Mouse (Mus musculus) neural tube, embryonic 12.5 days (tissue): Measurements from ENCODE around the gene Myg1. TPM values are rescaled to one million over a fixed set of nuclear protein-coding genes. Genes with fewer than 3 reads are reported as not detected.

Experiments
- ATAC-seq: fragments of 200-750 bp; cut with Nextera tagmentation; 2 replicates; pipeline ENCODE4 v1.8.0; 2017; ENCODE audit warnings: low read depth, mild to moderate bottlenecking, moderate TSS enrichment, moderate library complexity; ENCODE audit not compliant: low FRiP score
- H3K27ac ChIP-seq: fragments of 300-500 bp; sonication (generic); 2 replicates; pipeline ENCODE4 v1.5.1; 2016
- H3K27me3 ChIP-seq: fragments of 300-500 bp; sonication (generic); replicated peaks from 2 replicates; pipeline ENCODE4 v1.6.1; 2016; ENCODE audit warnings: mild to moderate bottlenecking
- H3K36me3 ChIP-seq: fragments of 300-500 bp; sonication (generic); 2 replicates; pipeline ENCODE4 v1.6.1; 2016; ENCODE audit warnings: mild to moderate bottlenecking
- H3K4me1 ChIP-seq: fragments of 300-500 bp; sonication (generic); 2 replicates; pipeline ENCODE4 v1.6.1; 2016
- H3K4me2 ChIP-seq: fragments of 300-500 bp; sonication (generic); replicated peaks from 2 replicates; pipeline ENCODE4 v1.6.1; 2016; ENCODE audit warnings: mild to moderate bottlenecking
- H3K4me3 ChIP-seq: fragments of 300-500 bp; sonication (generic); 2 replicates; pipeline ENCODE4 v1.5.1; 2016
- H3K9ac ChIP-seq: fragments of 300-500 bp; sonication (generic); 2 replicates; pipeline ENCODE4 v1.6.1; 2016; ENCODE audit warnings: mild to moderate bottlenecking
- H3K9me3 ChIP-seq: fragments of 300-500 bp; sonication (generic); 2 replicates; pipeline ENCODE4 v1.6.1; 2016; ENCODE audit warnings: mild to moderate bottlenecking
- WGBS: fragments of 180-500 bp; shearing (Covaris S2); methylation state at CpG from one replicate; pipeline ENCODE4 v1.1.7; 2016; 5-methylcytosine and 5-hydroxymethylcytosine counted together
- polyA plus RNA-seq: library from polyadenylated mRNA; unstranded; fragments of >200 nt; fragmentation: Nextera tagmentation; extraction: Ambion mirVana; gene quantifications from 2 replicates; pipeline ENCODE4 v1.2.1, GENCODE M21; 2016

Gene Myg1
- polyA plus RNA-seq: 90.4 and 94.9 TPM in 2 replicates

DNA sequence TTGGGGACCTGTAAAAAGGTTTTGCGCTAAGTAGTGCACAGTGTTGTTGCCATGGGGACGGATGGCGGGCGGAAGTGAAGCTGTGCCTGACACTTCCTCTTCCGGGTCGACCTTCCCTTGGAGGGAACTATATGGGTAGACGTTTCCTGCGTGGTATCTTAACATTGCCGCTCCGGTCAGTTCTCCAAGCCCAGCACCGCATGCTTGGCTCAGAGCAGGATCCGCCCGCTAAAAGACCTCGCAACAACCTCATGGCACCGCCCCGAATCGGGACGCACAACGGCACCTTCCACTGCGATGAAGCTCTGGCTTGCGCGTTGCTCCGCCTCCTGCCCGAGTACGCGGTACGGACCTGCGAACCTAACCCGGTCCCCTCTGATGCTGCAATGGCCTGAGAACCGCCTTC, at the start of gene Myg1:
Myg1 (plus strand) TSS at position 100 of the 406 bp plus-strand sequence.
- ATAC-seq: peak; percentile 96
- H3K4me3 ChIP-seq: peak within 1 kb of the TSS; percentile 46
- no peak within 1 kb of the TSS for H3K27ac ChIP-seq
- no peaks in the 10 kb centered on the region for H3K9me3 ChIP-seq
- H3K4me2 ChIP-seq: peak within 1 kb of the TSS; percentile 68
- peaks cover 23% of the 10 kb centered on the region for H3K4me1 ChIP-seq
- peaks cover 53% of the 10 kb centered on the region for H3K36me3 ChIP-seq
- WGBS: under 1% methylated on average over 30 of the region's 30 CpGs
- H3K27me3 ChIP-seq: no peaks in the 10 kb centered on the region
- H3K9ac ChIP-seq: peak within 1 kb of the TSS; percentile 69

DNA sequence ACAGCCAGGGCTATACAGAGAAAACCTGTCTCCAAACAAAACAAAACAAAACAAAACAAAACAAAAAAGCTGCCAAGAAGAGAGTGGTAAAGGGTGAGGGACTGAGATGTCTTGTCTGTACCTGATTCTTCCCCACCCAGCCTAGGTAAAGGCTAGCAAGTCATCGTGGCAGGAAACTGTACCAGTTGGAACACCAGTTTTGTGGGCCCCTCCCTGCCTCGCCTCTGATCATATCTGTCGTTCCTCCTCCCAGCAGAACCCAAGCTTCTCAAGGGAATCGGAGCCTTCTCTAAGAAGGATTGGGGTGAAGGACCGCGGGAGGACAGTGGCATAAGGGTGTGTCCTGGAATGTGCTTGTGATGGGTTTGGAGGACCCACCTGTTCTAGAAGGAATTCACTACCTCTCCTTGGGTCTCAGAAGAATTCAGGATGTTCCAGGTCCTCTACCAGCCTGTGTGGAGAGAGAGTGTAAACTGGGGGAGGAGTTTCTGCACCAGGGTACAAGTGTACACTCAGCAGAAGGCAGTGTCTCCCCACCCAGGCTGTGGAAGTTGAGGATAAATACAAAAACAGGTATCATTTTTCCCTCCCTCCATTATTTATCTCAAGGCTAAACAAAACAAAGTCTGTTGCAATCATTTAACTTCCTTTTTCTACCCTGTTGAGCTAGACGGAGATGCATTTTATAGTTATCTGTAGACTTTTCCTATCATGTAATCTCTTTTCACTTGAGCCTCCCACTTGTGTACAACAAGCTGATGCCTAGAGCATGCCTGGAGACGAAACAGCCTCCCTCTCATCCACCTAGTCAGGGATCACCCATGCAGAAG, 48.8 kb upstream of the Myg1 start:
- Histone ChIP-seq H3K27me3 (no peaks in the 10 kb centered on the region), H3K36me3 (peaks cover 25% of the 10 kb centered on the region), H3K9ac (no peak overlapping the region), H3K4me1 (peaks cover 14% of the 10 kb centered on the region), H3K4me3 (no peak overlapping the region), H3K9me3 (no peaks in the 10 kb centered on the region), H3K4me2 (no peak overlapping the region), H3K27ac (no peak overlapping the region)
- WGBS: 92% methylated on average over 8 of the region's 8 CpGs
- no peak for ATAC-seq

DNA sequence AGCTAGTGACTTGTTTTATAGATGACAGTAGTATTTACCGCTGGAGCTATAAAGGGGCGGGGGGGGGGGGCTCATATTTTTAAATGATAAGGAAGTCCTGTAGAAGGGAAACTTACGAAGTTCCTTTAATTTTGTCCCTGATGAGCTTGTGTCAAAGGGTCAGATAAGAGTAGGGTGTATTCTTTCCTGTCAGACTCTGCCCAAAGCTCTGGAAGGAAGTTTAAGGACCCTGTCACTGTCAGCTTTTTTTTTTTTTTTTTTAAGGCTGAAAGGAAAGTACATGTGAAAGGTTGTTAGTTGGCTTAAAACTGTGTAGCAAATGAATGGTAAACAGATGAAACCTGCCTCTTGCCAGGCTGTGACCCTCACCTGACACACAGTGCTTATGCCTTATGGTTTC, 47.9 kb upstream of the Myg1 start:
- Histone ChIP-seq H3K27ac (no peak overlapping the region), H3K9ac (no peak overlapping the region), H3K4me3 (no peak overlapping the region), H3K9me3 (no peaks in the 10 kb centered on the region), H3K36me3 (peaks cover 25% of the 10 kb centered on the region), H3K4me2 (no peak overlapping the region), H3K27me3 (no peaks in the 10 kb centered on the region), H3K4me1 (peaks cover 13% of the 10 kb centered on the region)
- WGBS: 84% methylated on average over 3 of the region's 3 CpGs
- no peak for ATAC-seq

DNA sequence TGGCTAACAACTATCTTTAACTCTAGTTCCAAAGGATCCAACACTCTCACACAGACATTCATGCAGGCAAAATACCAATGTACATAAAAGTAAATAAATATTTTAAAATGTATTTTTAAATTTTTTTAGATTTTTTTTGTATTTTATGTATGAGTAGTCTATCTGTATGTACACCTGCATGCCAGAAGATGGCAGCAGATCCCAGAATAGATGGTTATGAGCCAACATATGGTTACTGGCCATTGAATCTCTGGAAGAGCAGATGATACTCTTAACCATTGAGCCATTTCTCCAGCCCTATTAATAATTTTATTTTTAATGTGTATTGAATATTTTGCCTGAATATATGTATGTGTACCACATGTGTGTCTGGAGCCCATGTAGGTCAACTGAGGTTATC, 44.1 kb upstream of the Myg1 start:
- H3K36me3 ChIP-seq: peaks cover 6% of the 10 kb centered on the region; the same call in 1 of the 2 replicates
- ATAC-seq: no peak
- no peak overlapping the region for H3K27ac ChIP-seq
- H3K27me3 ChIP-seq: no peaks in the 10 kb centered on the region
- H3K4me1 ChIP-seq: no peaks in the 10 kb centered on the region
- H3K4me2 ChIP-seq: no peak overlapping the region
- no peak overlapping the region for H3K9ac ChIP-seq
- no peak overlapping the region for H3K4me3 ChIP-seq
- no peaks in the 10 kb centered on the region for H3K9me3 ChIP-seq

DNA sequence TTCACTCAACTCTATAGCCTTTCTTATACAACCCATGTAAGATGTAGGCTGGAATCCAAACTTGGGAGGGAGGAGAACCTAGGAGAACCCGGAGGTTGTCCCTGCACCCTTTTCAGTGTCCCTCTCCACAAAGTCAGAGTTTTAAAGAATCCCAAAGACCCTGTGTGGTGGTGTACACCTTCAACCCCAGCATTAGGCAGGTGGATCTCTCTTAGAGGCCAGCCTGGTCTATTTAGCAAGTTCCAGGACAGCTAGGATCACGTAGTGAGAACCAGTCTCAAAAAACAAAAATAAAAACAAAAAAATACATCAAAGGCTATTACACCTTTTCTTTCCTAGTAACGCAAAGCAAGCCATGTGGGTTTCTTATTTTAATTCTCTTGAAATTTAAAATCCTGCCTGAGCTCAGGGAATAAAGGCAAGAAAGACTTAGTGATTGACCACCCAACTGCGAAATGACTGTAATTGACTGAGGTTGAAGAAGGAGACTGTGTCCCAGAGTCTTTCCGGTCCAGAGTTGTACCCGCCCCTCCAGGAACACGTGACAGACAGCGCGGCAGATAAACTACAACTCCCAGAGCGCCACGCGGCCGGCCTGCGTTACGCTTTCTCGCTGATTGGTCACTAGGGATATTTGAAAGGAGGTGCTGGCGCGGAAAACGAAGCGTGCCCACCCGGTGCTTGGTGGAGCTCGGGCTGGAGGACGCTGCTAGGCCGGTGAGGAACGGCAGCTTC, 35.7 kb upstream of the Myg1 start, which contains the start of gene Espl1:
Espl1 (plus strand) TSS at position 634 of the 735 bp plus-strand sequence.
- peak within 1 kb of the TSS; percentile 55; the same call in 1 of the 2 replicates for H3K9ac ChIP-seq
- H3K4me2 ChIP-seq: peak within 1 kb of the TSS; percentile 93
- peak within 1 kb of the TSS; percentile 62 for H3K4me3 ChIP-seq
- H3K27ac ChIP-seq: no peak within 1 kb of the TSS
- 8% methylated on average over 25 of the region's 25 CpGs for WGBS
- H3K4me1 ChIP-seq: peaks cover 7% of the 10 kb centered on the region
- ATAC-seq: peak; percentile 97
- peaks cover 21% of the 10 kb centered on the region for H3K36me3 ChIP-seq
- H3K9me3 ChIP-seq: no peaks in the 10 kb centered on the region
- no peaks in the 10 kb centered on the region for H3K27me3 ChIP-seq

DNA sequence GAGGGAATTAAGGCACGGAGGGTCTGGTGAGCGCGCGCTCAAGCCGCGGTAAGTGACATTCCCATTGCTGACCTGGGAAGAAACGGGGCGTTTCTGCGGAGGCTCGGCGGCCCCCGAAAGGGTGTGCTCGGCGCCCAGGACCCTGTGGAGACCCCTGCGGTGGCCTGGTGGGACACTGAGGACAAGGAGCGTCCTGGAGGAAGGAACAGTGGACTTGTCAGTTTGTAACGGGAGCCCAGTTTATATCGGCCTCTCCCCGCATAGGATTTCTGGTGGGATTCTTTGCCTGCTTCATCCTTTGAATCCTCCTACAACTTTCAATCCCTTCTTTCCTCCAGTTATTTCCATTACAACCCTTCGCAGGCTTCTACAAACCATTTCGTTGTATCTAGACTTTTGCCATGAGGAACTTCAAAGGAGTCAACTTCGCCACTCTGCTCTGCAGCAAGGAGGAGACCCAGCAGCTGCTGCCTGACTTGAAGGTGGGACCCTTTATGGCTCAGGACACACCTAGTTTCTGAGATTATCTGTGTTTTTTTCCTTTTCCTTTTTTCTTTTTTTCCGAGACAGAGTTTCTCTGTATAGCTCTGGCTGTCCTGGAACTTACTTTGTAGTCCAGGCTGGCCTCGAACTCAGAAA, 35.0 kb upstream of the Myg1 start:
- Histone ChIP-seq H3K4me3 (peak overlapping the region; percentile 62), H3K4me1 (peaks cover 7% of the 10 kb centered on the region), H3K36me3 (peaks cover 28% of the 10 kb centered on the region), H3K27me3 (no peaks in the 10 kb centered on the region), H3K9me3 (no peaks in the 10 kb centered on the region), H3K27ac (no peak overlapping the region), H3K4me2 (peak overlapping the region; percentile 93), H3K9ac (peak overlapping the region; percentile 55; the same call in 1 of the 2 replicates)
- 5% methylated on average over 24 of the region's 24 CpGs for WGBS
- peak; percentile 62 for ATAC-seq

DNA sequence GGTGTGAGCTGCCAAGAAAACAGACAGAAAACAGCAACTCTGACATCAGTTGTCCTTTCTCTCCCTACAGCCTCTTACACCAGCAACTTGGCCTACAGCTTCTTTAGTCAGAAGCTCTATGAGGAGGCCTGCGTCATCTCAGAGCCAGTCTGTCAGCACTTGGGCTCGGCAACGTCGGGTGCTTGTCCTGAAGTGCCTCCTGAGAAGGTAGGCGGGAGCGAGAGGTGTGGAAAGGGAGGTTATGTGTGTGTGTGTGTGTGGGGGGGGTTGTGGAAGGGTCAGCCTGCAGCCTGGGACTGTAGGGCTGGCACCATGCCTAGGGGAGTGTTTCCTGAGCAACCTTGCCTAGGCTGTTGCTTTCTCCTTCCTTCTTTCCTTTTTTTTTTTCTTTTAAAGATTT, 29.0 kb upstream of the Myg1 start:
- Histone ChIP-seq H3K27ac (no peak overlapping the region), H3K4me3 (no peak overlapping the region), H3K4me2 (no peak overlapping the region), H3K27me3 (no peaks in the 10 kb centered on the region), H3K9ac (no peak overlapping the region), H3K9me3 (no peaks in the 10 kb centered on the region), H3K36me3 (peaks cover 64% of the 10 kb centered on the region), H3K4me1 (no peaks in the 10 kb centered on the region)
- 91% methylated on average over 6 of the region's 6 CpGs for WGBS
- no peak for ATAC-seq

DNA sequence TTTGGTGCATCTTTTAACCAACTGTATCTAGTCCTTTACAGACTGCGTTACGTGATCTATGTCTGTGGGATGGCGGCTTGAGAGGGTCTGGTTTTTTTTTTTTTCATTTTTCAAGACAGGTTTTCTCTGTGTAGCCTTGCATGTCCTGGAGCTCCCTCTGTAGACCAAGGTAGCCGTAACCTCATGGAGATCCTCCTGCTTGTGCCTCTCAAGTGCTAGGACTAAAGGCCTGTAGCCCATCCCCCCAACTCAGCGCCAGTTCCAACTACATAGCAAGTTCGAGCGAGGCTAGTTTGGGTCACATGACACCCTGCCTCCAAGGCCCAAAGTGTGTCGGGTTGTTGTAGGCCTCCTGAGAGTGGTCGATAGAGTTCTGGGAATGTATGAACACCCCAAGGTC, 22.8 kb upstream of the Myg1 start:
- no peak overlapping the region for H3K4me2 ChIP-seq
- no peaks in the 10 kb centered on the region for H3K9me3 ChIP-seq
- no peaks in the 10 kb centered on the region for H3K27me3 ChIP-seq
- peaks cover 72% of the 10 kb centered on the region for H3K36me3 ChIP-seq
- H3K4me3 ChIP-seq: no peak overlapping the region
- H3K27ac ChIP-seq: no peak overlapping the region
- no peak for ATAC-seq
- 93% methylated on average over 9 of the region's 9 CpGs for WGBS
- H3K4me1 ChIP-seq: no peaks in the 10 kb centered on the region
- H3K9ac ChIP-seq: no peak overlapping the region

DNA sequence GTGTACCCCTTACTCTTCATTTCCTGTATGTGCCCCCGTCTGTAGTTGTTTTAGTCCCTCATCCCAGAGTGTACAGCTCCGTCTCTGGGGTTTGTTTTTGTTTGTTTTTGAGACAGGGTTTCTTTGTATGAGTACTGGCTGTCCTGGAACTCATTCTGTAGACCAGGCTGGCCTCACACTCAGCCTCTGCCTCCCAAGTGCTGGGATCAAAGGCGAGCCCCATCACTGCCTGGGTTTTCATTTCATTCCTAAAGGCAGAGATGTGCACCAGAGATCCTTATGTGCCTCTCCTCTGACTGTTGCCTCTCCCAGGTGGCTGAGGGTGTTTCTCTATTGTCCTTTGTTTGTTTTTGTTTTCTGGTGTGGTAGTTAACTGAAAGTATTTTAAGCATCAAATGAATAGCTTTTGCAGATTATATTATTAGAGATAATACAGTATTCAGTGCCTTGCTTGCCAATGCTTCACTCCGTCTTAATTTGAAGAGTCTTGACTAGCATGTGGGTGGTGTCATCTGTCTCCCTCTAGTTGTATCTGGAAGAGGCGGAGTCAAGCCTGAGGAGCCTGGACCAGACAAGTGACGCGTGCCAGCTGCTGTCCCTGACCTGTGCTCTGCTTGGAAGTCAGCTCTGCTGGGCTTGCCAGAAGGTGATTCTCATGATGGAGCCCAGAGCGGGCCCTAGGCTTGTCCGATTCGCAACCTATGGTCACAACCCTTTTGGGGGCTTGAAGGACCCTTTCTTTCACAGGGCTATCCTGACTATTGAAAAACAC, 21.2 kb upstream of the Myg1 start:
- WGBS: 90% methylated on average over 10 of the region's 10 CpGs
- H3K27ac ChIP-seq: no peak overlapping the region
- H3K9ac ChIP-seq: no peak overlapping the region
- no peaks in the 10 kb centered on the region for H3K27me3 ChIP-seq
- peaks cover 72% of the 10 kb centered on the region for H3K36me3 ChIP-seq
- H3K9me3 ChIP-seq: no peaks in the 10 kb centered on the region
- ATAC-seq: no peak
- no peak overlapping the region for H3K4me3 ChIP-seq
- H3K4me2 ChIP-seq: no peak overlapping the region
- no peaks in the 10 kb centered on the region for H3K4me1 ChIP-seq

DNA sequence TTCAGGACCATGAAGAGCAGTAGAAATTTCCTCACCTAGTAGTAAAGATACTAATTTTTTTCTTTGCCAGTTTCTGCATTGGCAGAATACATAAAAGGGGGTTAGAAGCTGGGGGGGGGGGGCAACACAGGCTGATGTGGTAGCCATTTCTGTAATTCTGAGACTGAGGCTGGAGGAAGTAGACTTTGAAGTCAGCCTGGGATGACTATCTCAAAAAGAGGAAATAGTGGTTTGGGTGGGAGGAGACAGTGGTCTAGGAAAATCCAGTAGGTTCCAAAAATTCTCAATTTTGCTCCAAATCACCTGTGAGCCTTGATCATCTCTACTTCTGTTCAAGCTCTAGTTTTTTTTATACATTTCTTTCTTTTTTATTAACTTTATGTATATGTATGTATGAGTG, 20.0 kb upstream of the Myg1 start:
- Histone ChIP-seq H3K9me3 (no peaks in the 10 kb centered on the region), H3K4me2 (no peak overlapping the region), H3K36me3 (peaks cover 72% of the 10 kb centered on the region), H3K27me3 (no peaks in the 10 kb centered on the region), H3K4me1 (no peaks in the 10 kb centered on the region), H3K4me3 (no peak overlapping the region), H3K27ac (no peak overlapping the region), H3K9ac (no peak overlapping the region)
- ATAC-seq: no peak

DNA sequence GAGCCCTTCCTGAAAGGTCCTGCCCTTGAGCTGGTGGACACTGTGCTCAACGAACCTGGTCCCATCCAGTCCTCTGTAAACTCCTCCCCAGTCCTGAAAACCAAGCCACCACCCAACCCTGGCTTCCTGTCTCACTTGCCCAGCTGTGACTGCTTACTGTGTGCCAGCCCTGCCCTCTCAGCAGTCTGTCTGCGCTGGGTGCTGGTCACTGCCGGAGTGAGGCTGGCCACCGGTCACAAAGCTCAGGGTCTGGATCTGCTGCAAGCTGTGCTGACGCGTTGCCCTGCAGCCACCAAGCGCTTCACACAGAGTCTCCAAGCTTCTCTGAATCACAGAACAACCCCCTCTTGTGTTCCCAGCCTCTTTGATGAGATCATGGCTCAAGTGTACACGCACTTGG, 16.2 kb upstream of the Myg1 start:
- Histone ChIP-seq H3K9me3 (no peaks in the 10 kb centered on the region), H3K9ac (no peak overlapping the region), H3K36me3 (peaks cover 69% of the 10 kb centered on the region), H3K4me2 (no peak overlapping the region), H3K4me3 (no peak overlapping the region), H3K27ac (no peak overlapping the region), H3K4me1 (no peaks in the 10 kb centered on the region), H3K27me3 (no peaks in the 10 kb centered on the region)
- no peak for ATAC-seq
- WGBS: 95% methylated on average over 8 of the region's 8 CpGs

DNA sequence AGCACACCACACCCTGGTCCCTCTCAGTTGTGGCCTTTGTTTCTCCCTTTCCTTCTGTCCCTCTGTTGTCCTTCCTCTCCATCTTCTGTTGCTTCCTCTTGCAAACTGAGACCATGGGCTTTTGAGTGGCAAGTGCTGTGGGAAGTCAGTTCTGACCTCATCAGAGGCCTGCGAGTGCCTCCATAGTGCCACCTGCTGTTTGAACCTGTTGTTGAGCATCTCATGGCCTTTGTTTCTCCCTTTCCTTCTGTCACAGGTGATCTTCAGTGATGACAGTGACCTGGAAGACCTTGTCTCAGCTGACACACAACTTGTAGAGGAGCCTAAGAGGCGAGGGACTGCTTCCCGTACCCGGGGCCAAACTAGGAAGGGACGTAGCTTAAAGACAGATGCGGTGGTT, 15.2 kb upstream of the Myg1 start:
- WGBS: 85% methylated on average over 6 of the region's 6 CpGs
- ATAC-seq: no peak
- H3K36me3 ChIP-seq: peaks cover 73% of the 10 kb centered on the region
- H3K4me1 ChIP-seq: no peaks in the 10 kb centered on the region
- H3K4me3 ChIP-seq: no peak overlapping the region
- H3K27me3 ChIP-seq: no peaks in the 10 kb centered on the region
- no peak overlapping the region for H3K27ac ChIP-seq
- no peaks in the 10 kb centered on the region for H3K9me3 ChIP-seq
- no peak overlapping the region for H3K9ac ChIP-seq
- no peak overlapping the region for H3K4me2 ChIP-seq
